Mouse (Mus musculus): ENCODE results near the gene Ovol2. TPM values are rescaled to one million over a fixed set of nuclear protein-coding genes. Genes with fewer than 3 reads are reported as not detected.
A peak's percentile ranks its signal among the peaks of the same experiment; 100 is the strongest.

The Ovol2 gene
- polyA plus RNA-seq, 1 experiment from 2014 or later: 4.0 TPM

DNA sequence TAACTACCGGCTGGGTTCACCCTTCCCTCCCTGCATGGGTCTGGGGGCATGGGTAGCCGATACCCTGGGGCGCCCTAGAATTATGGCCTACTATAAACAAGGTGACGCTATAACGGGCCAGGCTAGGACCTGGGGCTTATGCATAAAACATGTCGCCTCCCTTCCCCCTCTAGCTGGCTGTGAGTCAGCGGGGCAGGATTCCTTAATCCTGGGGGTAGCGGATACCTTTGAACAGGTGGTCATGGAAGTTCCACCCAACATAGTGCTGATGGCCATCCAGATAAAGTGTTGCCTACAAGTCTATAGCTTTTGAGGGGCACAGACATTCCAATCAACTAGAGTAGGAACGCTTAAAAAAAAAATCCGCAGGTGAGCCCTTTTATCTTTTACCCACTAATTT is 2.0 kb downstream of the Ovol2 start:
- TF ChIP-seq CTCF (IDR thresholded peaks at IDR 0.05) (no peak), EP300 (IDR thresholded peaks at IDR 0.05) (no peak)
- Histone ChIP-seq H3K36me3 (ENCODE audit: insufficient read depth, low read length) (no peaks in the 10 kb centered on the region), H3K27ac (ENCODE audit: low read length) (no peak overlapping the region), H3K27me3 (replicated peaks; ENCODE audit: insufficient read depth, low read length) (peaks cover 27% of the 10 kb centered on the region), H3K4me3 (ENCODE audit: low read depth, low read length) (peak overlapping the region; percentile 63; the same call in 1 of the 2 replicates), H3K9ac (replicated peaks; ENCODE audit: low read depth) (no peak overlapping the region), H3K4me1 (ENCODE audit: insufficient read depth, low read depth, low read length) (peaks cover 5% of the 10 kb centered on the region; the same call in 1 of the 2 replicates), H3K9me3 (ENCODE audit: low read length) (no peaks in the 10 kb centered on the region), H3K4me2 (replicated peaks; ENCODE audit: low read depth, low read length) (peak overlapping the region; percentile 96)
- WGBS: 4% methylated on average over 10 of the region's 10 CpGs
- no peak for DNase-seq (ENCODE audit: low spot score)
- ATAC-seq: no peak

DNA sequence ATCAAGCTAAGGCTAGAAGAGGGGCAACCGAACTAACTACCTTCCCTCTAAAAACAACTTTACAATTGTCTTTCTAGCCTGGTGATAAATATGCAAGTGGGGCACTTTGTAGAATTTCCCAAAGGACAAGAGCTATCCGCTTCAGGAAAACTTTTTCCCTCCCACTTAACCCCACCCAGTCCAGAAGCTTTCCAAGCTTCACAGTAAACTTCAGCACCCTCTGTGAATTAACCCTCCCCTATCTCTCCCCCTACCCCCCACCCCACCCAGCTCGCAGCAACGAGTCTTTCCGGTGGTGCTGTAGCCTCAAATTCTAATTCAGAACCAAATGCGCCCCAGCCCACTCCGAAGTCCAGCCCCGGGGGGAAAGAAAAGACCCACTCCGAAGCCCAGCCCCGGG is 2.5 kb downstream of the Ovol2 start:
- Histone ChIP-seq H3K9me3 (ENCODE audit: low read length) (no peaks in the 10 kb centered on the region), H3K27ac (ENCODE audit: low read length) (no peak overlapping the region), H3K36me3 (ENCODE audit: insufficient read depth, low read length) (no peaks in the 10 kb centered on the region), H3K4me3 (ENCODE audit: low read depth, low read length) (no peak overlapping the region), H3K4me1 (ENCODE audit: insufficient read depth, low read depth, low read length) (peaks cover 5% of the 10 kb centered on the region; the same call in 1 of the 2 replicates), H3K27me3 (replicated peaks; ENCODE audit: insufficient read depth, low read length) (peaks cover 27% of the 10 kb centered on the region), H3K9ac (replicated peaks; ENCODE audit: low read depth) (no peak overlapping the region), H3K4me2 (replicated peaks; ENCODE audit: low read depth, low read length) (peak overlapping the region; percentile 96)
- ATAC-seq: no peak
- DNase-seq (ENCODE audit: low spot score): no peak
- TF ChIP-seq EP300 (IDR thresholded peaks at IDR 0.05) (no peak), CTCF (IDR thresholded peaks at IDR 0.05) (no peak)
- 3% methylated on average over 7 of the region's 10 CpGs for WGBS

DNA sequence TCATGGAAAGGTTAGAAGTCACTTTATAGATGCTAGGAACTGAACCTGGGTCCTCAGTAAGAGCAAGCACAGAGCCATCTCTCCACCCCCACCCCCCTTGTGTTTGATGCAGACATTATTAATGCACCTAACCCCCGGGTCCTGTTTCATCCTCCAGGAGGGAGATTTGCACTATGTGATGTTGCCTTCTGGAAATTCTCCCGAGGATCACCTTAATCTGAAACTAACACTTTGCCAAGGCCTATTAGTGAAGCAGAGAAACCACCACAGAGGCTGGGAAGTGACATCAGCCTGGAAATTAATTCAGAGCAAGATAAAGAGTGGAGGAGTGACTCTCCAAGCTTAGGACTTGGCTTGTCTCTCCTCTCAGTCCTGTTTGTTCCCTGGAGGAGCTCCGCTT is 7.7 kb downstream of the Ovol2 start:
- Histone ChIP-seq H3K4me1 (ENCODE audit: insufficient read depth, low read depth, low read length) (no peaks in the 10 kb centered on the region), H3K36me3 (ENCODE audit: insufficient read depth, low read length) (no peaks in the 10 kb centered on the region), H3K27ac (ENCODE audit: low read length) (no peak overlapping the region), H3K4me2 (replicated peaks; ENCODE audit: low read depth, low read length) (no peak overlapping the region), H3K4me3 (ENCODE audit: low read depth, low read length) (no peak overlapping the region), H3K9ac (replicated peaks; ENCODE audit: low read depth) (no peak overlapping the region), H3K27me3 (replicated peaks; ENCODE audit: insufficient read depth, low read length) (no peaks in the 10 kb centered on the region), H3K9me3 (ENCODE audit: low read length) (no peaks in the 10 kb centered on the region)
- ATAC-seq (no peak), DNase-seq (ENCODE audit: low spot score) (no peak)
- 62% methylated on average over 3 of the region's 3 CpGs for WGBS
- TF ChIP-seq EP300 (IDR thresholded peaks at IDR 0.05) (no peak), CTCF (IDR thresholded peaks at IDR 0.05) (no peak)

DNA sequence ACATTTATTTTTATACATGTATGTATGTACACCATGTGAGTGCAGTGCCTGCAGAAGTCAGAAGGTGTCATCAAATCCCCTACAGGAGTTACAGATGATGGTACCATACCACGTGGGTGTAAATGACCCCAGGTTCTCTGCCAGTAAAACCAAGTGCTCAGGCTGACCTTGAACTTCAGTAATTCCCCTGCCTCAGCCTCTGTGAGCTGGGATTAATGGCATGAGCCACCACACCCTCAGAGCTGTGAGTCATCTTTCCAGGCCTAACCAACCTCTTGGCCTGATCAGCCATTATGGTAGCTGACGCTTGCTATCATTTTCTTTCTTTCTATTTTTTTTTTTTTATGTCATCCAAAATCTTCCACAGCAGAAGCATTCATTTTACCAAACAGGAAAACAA is 20.6 kb downstream of the Ovol2 start:
- no peaks in the 10 kb centered on the region for H3K27me3 ChIP-seq (replicated peaks; ENCODE audit: insufficient read depth, low read length)
- DNase-seq (ENCODE audit: low spot score) (no peak), ATAC-seq (no peak)
- H3K9ac ChIP-seq (replicated peaks; ENCODE audit: low read depth): no peak overlapping the region
- TF ChIP-seq CTCF (IDR thresholded peaks at IDR 0.05) (no peak), EP300 (IDR thresholded peaks at IDR 0.05) (no peak)
- H3K4me2 ChIP-seq (replicated peaks; ENCODE audit: low read depth, low read length): no peak overlapping the region
- H3K9me3 ChIP-seq (ENCODE audit: low read length): no peaks in the 10 kb centered on the region
- no peaks in the 10 kb centered on the region for H3K36me3 ChIP-seq (ENCODE audit: insufficient read depth, low read length)
- no peak overlapping the region for H3K4me3 ChIP-seq (ENCODE audit: low read depth, low read length)
- no peak overlapping the region for H3K27ac ChIP-seq (ENCODE audit: low read length)
- H3K4me1 ChIP-seq (ENCODE audit: insufficient read depth, low read depth, low read length): no peaks in the 10 kb centered on the region
- WGBS: 84% methylated on average over 2 of the region's 2 CpGs

DNA sequence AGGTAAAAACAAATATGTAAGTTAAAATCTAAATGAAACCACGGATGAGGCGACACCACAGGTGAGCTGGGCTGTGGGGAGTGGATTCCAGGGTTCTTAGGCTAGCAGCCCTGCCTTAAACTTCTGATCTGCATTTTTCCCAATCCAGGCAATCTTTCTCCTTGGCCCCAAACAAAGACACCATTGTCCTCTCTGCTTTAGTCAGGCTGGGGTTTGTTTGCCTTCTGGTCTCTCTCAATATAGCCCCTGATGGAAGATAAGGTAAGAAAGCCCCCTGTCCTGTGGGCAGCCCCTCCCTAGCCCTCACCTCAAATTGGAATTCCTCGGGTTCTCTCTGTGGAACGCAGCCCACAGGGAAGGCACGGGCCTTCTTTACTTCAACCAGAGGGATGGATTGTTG is 21.7 kb downstream of the Ovol2 start:
- H3K9ac ChIP-seq (replicated peaks; ENCODE audit: low read depth): no peak overlapping the region
- TF ChIP-seq EP300 (IDR thresholded peaks at IDR 0.05) (no peak), CTCF (IDR thresholded peaks at IDR 0.05) (no peak)
- no peak overlapping the region for H3K4me3 ChIP-seq (ENCODE audit: low read depth, low read length)
- no peak for ATAC-seq
- H3K9me3 ChIP-seq (ENCODE audit: low read length): no peaks in the 10 kb centered on the region
- H3K4me2 ChIP-seq (replicated peaks; ENCODE audit: low read depth, low read length): no peak overlapping the region
- 47% methylated on average over 5 of the region's 5 CpGs for WGBS
- DNase-seq (ENCODE audit: low spot score): no peak
- H3K4me1 ChIP-seq (ENCODE audit: insufficient read depth, low read depth, low read length): no peaks in the 10 kb centered on the region
- H3K36me3 ChIP-seq (ENCODE audit: insufficient read depth, low read length): no peaks in the 10 kb centered on the region
- H3K27me3 ChIP-seq (replicated peaks; ENCODE audit: insufficient read depth, low read length): no peaks in the 10 kb centered on the region
- no peak overlapping the region for H3K27ac ChIP-seq (ENCODE audit: low read length)

DNA sequence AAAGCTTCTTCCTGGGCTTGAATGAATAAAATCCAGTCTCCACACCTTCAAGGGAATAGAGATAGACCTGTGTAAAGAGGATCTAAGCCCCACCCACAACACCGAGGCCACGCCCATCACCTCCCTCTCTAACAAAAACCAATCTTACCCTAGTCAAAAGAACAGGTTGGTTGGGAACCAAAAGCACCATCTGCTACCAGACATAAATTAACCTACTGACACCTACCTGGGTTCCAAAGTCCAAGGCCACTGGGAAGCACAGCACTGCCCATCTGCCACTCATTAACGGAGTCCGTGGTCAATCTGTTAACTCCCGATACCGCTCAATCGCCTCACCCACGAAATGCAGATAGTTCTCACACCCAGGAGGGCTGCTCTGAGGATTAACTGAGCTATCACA is 23.4 kb downstream of the Ovol2 start:
- no peak for DNase-seq (ENCODE audit: low spot score)
- H3K27me3 ChIP-seq (replicated peaks; ENCODE audit: insufficient read depth, low read length): no peaks in the 10 kb centered on the region
- WGBS: 54% methylated on average over 8 of the region's 8 CpGs
- no peak overlapping the region for H3K4me2 ChIP-seq (replicated peaks; ENCODE audit: low read depth, low read length)
- H3K27ac ChIP-seq (ENCODE audit: low read length): no peak overlapping the region
- TF ChIP-seq CTCF (IDR thresholded peaks at IDR 0.05): no peak
- no peak for TF ChIP-seq EP300 (IDR thresholded peaks at IDR 0.05)
- H3K36me3 ChIP-seq (ENCODE audit: insufficient read depth, low read length): no peaks in the 10 kb centered on the region
- H3K9me3 ChIP-seq (ENCODE audit: low read length): no peaks in the 10 kb centered on the region
- no peaks in the 10 kb centered on the region for H3K4me1 ChIP-seq (ENCODE audit: insufficient read depth, low read depth, low read length)
- no peak for ATAC-seq
- no peak overlapping the region for H3K4me3 ChIP-seq (ENCODE audit: low read depth, low read length)
- H3K9ac ChIP-seq (replicated peaks; ENCODE audit: low read depth): no peak overlapping the region

DNA sequence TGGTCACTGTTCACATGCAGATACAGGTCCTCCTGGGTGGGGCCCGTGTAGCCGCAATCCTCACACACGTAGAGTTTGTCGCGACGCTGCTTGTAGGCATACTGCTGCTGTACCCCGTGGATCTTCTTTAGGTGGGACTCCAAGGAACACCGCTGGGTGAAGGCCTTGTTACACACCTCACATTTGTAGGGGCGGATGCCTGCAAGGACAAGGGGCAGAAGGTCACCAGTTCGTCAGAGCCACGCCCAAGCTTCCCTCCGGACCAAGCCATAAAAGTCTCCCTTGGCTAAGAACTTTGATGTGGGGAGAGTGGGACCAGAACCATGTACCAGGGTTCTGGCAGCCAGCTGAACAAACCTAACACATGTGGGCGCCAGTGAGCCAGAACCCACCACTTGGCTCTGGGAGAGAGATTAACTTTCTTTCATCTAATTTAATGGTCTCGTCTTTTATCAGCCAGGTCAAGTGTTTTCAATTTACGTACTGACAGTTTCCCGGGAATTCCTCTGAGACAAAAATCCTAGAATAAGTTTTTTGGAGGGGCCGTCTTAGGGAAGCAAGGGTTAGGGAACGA is 26.1 kb downstream of the Ovol2 start:
- H3K4me3 ChIP-seq (ENCODE audit: low read depth, low read length): no peak overlapping the region
- 62% methylated on average over 18 of the region's 18 CpGs for WGBS

More for the DNA sequence above, 26.1 kb downstream of the Ovol2 start:
- Histone ChIP-seq H3K27me3 (replicated peaks; ENCODE audit: insufficient read depth, low read length) (no peaks in the 10 kb centered on the region), H3K9me3 (ENCODE audit: low read length) (no peaks in the 10 kb centered on the region), H3K4me1 (ENCODE audit: insufficient read depth, low read depth, low read length) (no peaks in the 10 kb centered on the region), H3K27ac (ENCODE audit: low read length) (no peak overlapping the region), H3K9ac (replicated peaks; ENCODE audit: low read depth) (no peak overlapping the region), H3K36me3 (ENCODE audit: insufficient read depth, low read length) (no peaks in the 10 kb centered on the region), H3K4me2 (replicated peaks; ENCODE audit: low read depth, low read length) (no peak overlapping the region)
- no peak for ATAC-seq
- no peak for DNase-seq (ENCODE audit: low spot score)
- TF ChIP-seq EP300 (IDR thresholded peaks at IDR 0.05) (no peak), CTCF (IDR thresholded peaks at IDR 0.05) (peak; percentile 47)
